Mouse (Mus musculus) spleen, adult 2 months (tissue): ENCODE measurements around the gene Serpinb8.

ENCODE experiments used
- CTCF ChIP-seq: fragments of 200-500 bp; IDR thresholded peaks from 2 replicates; pipeline ENCODE4 v1.5.1; 2011; ENCODE audit warnings: mild to moderate bottlenecking, inconsistent platforms; ENCODE audit not compliant: insufficient read depth, insufficient read length, insufficient replicate concordance; ENCODE audit errors: extremely low read depth
- POLR2A ChIP-seq: fragments of 200-500 bp; IDR thresholded peaks from 2 replicates; pipeline ENCODE4 v1.6.1; 2011; ENCODE audit warnings: low read depth, low read length, inconsistent platforms

- TF ChIP-seq CTCF (no peak), POLR2A (no peak)
Measured at GRCm38 (mm10) chr1:107577514-107577913, 12.3 kb upstream of the Serpinb8 start.
